Mouse (Mus musculus): Measurements from ENCODE around the gene 1700021F05Rik. TPM values are rescaled to one million over a fixed set of nuclear protein-coding genes. Genes with fewer than 3 reads are reported as not detected.

Gene 1700021F05Rik
- polyA plus RNA-seq, 1 experiment from 2014 or later, result 55.6 TPM

DNA sequence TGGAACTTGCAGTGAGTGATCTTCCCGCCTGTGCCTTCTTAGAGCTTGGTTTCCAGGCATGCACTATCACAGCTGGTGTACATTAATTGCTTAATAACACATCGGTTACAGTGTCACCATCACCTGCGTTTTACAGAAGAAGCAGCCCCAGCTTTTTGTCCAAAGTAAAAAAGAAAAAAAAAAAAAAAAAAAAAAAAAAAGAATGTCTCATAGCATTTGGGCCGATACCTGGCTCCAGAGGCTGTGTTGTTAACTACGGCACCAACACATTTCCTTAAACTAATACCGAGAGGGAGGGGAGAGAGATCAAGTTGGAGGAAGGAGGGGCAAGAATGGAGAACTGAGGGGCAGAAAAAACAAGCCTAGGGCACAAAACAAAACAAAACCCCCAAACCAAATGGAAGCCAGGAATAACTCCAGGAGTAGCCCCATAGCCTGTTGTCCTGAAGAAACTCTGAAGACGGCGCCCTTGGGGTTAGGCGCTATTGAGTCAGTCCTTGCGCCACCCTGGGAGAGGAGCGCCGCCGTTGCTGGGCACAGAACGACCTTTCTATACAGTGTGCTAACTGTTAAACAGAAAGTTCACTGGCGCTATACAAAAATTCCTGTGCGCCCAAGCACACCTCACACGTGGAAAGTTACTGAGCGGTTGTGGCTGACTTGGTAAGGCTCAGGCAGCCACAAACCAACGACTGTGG, 36.7 kb upstream of the 1700021F05Rik start:
- Histone ChIP-seq H3K9ac (replicated peaks) (peak overlapping the region; percentile 97), H3K4me3 (replicated peaks) (peak overlapping the region; percentile 85), H3K9me3 (peaks cover 7% of the 10 kb centered on the region; the same call in 1 of the 2 replicates), H3K4me1 (replicated peaks) (peaks cover 17% of the 10 kb centered on the region), H3K27me3 (no peaks in the 10 kb centered on the region), H3K27ac (peak overlapping the region; percentile 100), H3K4me2 (peak overlapping the region; percentile 74), H3K36me3 (peaks cover 13% of the 10 kb centered on the region)
- peak; percentile 33; the same call in 1 of the 2 replicates for ATAC-seq (ENCODE audit: insufficient number of reproducible peaks, insufficient read depth, low FRiP score, low TSS enrichment, low read depth)
- 8% methylated on average over 19 of the region's 19 CpGs for WGBS

DNA sequence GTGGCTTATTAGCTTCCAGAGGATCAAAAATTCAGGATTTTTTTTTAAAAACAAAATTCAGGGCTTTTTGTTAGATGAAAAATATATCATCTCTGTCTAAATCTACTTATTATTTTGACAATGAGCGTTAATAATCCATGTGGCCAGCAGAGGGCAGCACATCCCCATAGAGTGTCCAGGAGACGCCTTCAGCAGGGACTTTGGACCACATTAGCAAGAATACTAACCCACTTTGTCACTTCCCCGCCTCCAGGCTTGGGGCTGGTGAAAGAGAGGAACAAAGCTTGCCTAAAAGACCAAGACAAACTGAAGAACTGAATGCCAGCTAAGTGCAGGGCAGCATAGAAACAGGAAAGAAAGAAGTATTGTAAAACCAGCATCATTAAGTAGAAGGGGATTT, 34.2 kb upstream of the 1700021F05Rik start:
- no peaks in the 10 kb centered on the region for H3K27me3 ChIP-seq
- H3K9me3 ChIP-seq, result peaks cover 11% of the 10 kb centered on the region; the same call in 1 of the 2 replicates
- no peak overlapping the region for H3K4me2 ChIP-seq
- 3% methylated on average over 3 of the region's 3 CpGs for WGBS
- no peak overlapping the region for H3K9ac ChIP-seq (replicated peaks)
- H3K27ac ChIP-seq, result no peak overlapping the region
- no peaks in the 10 kb centered on the region for H3K36me3 ChIP-seq
- peaks cover 14% of the 10 kb centered on the region for H3K4me1 ChIP-seq (replicated peaks)
- ATAC-seq (ENCODE audit: insufficient number of reproducible peaks, insufficient read depth, low FRiP score, low TSS enrichment, low read depth), result no peak
- no peak overlapping the region for H3K4me3 ChIP-seq (replicated peaks)

- peaks cover 11% of the 10 kb centered on the region; the same call in 1 of the 2 replicates for H3K9me3 ChIP-seq
- no peaks in the 10 kb centered on the region for H3K36me3 ChIP-seq
- no peaks in the 10 kb centered on the region for H3K27me3 ChIP-seq
- WGBS, result 78% methylated on average over 2 of the region's 2 CpGs
- no peak overlapping the region for H3K4me2 ChIP-seq
- no peak overlapping the region for H3K27ac ChIP-seq
- H3K4me3 ChIP-seq (replicated peaks), result no peak overlapping the region
- no peak overlapping the region for H3K9ac ChIP-seq (replicated peaks)
- H3K4me1 ChIP-seq (replicated peaks), result peaks cover 14% of the 10 kb centered on the region
- ATAC-seq (ENCODE audit: insufficient number of reproducible peaks, insufficient read depth, low FRiP score, low TSS enrichment, low read depth), result no peak
These were observed 33.6 kb upstream of the 1700021F05Rik start for GRCm38 (mm10) chr10:43574352-43574751.

DNA sequence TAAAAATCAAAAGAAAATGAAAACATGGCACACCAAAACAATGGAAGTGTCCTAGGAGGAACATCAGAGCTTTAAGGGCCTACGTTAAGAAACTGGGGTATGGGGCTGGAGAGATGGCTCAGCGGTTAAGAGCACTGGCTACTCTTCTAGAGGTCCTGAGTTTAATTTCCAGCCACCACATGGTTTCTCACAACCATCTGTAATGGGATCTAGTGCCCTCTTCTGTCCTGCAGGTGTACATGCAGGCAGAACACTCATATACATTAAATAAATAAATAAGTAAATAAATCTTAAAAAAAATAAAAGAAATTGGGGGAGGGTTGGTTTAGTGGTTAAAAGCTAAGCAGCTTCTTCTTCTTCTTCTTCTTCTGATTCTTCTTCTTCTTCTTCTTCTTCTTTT, 20.5 kb upstream of the 1700021F05Rik start:
- WGBS, result 90% methylated on average over 2 of the region's 2 CpGs
- ATAC-seq (ENCODE audit: insufficient number of reproducible peaks, insufficient read depth, low FRiP score, low TSS enrichment, low read depth), result no peak
- Histone ChIP-seq H3K9ac (replicated peaks) (no peak overlapping the region), H3K9me3 (no peaks in the 10 kb centered on the region), H3K4me1 (replicated peaks) (no peaks in the 10 kb centered on the region), H3K4me3 (replicated peaks) (no peak overlapping the region), H3K27ac (no peak overlapping the region), H3K27me3 (no peaks in the 10 kb centered on the region), H3K4me2 (no peak overlapping the region), H3K36me3 (no peaks in the 10 kb centered on the region)

DNA sequence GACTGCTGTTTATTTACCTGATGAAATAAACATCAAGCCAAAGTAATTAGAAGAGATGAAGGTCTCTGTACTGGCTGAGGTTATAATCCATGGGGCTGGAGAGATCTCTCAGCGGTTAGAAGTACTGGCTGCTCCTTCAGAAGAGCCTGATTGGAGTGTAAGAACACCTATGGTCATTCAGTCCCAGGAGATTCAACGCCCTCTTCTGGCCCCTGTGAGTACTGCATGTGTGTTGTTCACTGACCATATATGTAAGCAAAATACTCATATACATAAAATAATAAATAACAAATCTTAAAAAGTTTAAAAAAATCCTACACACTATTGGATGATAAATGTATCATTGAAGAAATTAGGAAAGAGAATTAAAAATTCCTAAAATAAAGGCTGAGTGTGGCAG, 20.0 kb upstream of the 1700021F05Rik start:
- WGBS, result 42% methylated on average over 2 of the region's 2 CpGs
- H3K9ac ChIP-seq (replicated peaks), result no peak overlapping the region
- H3K4me2 ChIP-seq, result no peak overlapping the region
- H3K4me1 ChIP-seq (replicated peaks), result no peaks in the 10 kb centered on the region
- H3K9me3 ChIP-seq, result no peaks in the 10 kb centered on the region
- no peak overlapping the region for H3K27ac ChIP-seq
- H3K36me3 ChIP-seq, result no peaks in the 10 kb centered on the region
- no peak overlapping the region for H3K4me3 ChIP-seq (replicated peaks)
- H3K27me3 ChIP-seq, result no peaks in the 10 kb centered on the region
- ATAC-seq (ENCODE audit: insufficient number of reproducible peaks, insufficient read depth, low FRiP score, low TSS enrichment, low read depth), result no peak

DNA sequence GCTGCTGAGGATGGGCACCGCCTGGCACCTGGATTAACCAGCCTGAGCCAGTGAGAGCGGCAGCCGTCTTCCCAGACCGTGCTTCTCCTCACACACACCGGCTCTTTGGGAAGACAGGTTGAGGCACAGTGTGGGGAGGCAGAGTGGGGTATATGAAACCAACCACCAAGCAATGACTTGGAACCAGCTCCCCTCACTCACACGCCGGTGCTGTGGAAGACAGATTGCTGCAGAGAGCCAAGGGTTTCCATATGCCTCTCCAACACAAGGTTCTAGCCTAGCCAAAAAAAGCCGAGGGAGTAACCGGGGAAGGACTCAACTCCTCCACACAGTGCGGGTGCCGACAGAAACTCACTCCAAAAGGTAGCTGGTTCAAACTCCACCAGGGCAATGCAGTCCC, 18.5 kb upstream of the 1700021F05Rik start:
- 76% methylated on average over 11 of the region's 11 CpGs for WGBS
- Histone ChIP-seq H3K27me3 (no peaks in the 10 kb centered on the region), H3K9ac (replicated peaks) (no peak overlapping the region), H3K4me1 (replicated peaks) (no peaks in the 10 kb centered on the region), H3K36me3 (no peaks in the 10 kb centered on the region), H3K9me3 (no peaks in the 10 kb centered on the region), H3K27ac (no peak overlapping the region), H3K4me2 (no peak overlapping the region), H3K4me3 (replicated peaks) (no peak overlapping the region)
- no peak for ATAC-seq (ENCODE audit: insufficient number of reproducible peaks, insufficient read depth, low FRiP score, low TSS enrichment, low read depth)

DNA sequence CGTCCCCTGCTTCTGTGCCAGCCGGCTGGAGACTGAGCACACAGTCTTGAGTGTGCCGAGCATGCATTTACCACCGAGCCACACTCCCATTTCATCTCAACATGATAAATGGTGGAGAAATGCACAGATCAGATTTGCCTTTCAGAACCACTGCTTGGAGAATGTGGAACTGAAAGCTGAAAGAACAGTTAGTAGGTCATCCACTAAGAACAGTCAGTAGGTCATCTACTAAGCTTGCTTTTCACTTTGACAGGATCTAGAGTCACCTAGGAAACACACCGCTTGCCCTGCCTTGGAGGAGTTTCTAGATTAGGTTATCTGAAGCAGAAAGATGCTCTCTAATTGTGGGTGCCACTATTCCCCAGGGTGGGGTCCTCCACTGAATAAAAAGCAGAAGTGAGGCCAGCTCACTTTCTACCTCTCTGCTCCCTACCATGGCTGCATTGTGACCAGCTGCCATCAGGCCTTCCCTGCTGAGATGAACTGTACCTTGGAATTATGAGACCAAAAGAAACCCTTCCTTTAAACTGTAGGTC, 16.9 kb upstream of the 1700021F05Rik start:
- Histone ChIP-seq H3K4me1 (replicated peaks) (no peaks in the 10 kb centered on the region), H3K36me3 (no peaks in the 10 kb centered on the region), H3K27ac (no peak overlapping the region), H3K9ac (replicated peaks) (no peak overlapping the region), H3K9me3 (0 out of 2 replicates have a peak, but pooled peaks cover 6% of the 10 kb centered on the region), H3K27me3 (no peaks in the 10 kb centered on the region), H3K4me2 (no peak overlapping the region), H3K4me3 (replicated peaks) (no peak overlapping the region)
- 88% methylated on average over 5 of the region's 5 CpGs for WGBS
- no peak for ATAC-seq (ENCODE audit: insufficient number of reproducible peaks, insufficient read depth, low FRiP score, low TSS enrichment, low read depth)

- WGBS, result 13% methylated on average over 3 of the region's 3 CpGs
- H3K9ac ChIP-seq (replicated peaks), result no peak overlapping the region
- no peak overlapping the region for H3K4me3 ChIP-seq (replicated peaks)
- H3K4me2 ChIP-seq, result no peak overlapping the region
- no peaks in the 10 kb centered on the region for H3K36me3 ChIP-seq
- 0 out of 2 replicates have a peak, but pooled peaks cover 6% of the 10 kb centered on the region for H3K9me3 ChIP-seq
- no peaks in the 10 kb centered on the region for H3K27me3 ChIP-seq
- no peak overlapping the region for H3K27ac ChIP-seq
- no peak for ATAC-seq (ENCODE audit: insufficient number of reproducible peaks, insufficient read depth, low FRiP score, low TSS enrichment, low read depth)
- 0 out of 2 replicates have a peak, but pooled peaks cover 4% of the 10 kb centered on the region for H3K4me1 ChIP-seq (replicated peaks)
These were observed 10.6 kb upstream of the 1700021F05Rik start for GRCm38 (mm10) chr10:43551388-43551787.

DNA sequence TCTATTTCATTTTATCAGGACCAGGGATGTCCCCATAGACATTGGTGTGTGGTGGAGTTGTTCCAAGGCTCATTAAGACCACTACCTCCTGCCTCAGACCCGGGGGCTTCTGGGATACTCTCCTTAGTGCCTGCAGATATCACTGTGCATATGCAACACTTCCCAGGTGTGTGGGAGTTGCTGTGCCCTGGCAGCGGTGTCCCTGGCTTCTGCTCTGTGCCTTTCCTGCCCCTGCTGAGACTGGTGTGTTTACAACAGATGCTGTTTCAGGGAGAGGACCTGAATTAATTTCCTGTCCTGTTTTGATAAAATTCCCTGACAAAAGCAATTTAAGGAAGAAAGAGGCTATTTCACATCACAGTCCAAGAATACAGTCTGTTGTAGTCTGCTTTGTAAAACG, 10.1 kb upstream of the 1700021F05Rik start:
- Histone ChIP-seq H3K4me3 (replicated peaks) (no peak overlapping the region), H3K27ac (no peak overlapping the region), H3K9ac (replicated peaks) (no peak overlapping the region), H3K4me1 (replicated peaks) (0 out of 2 replicates have a peak, but pooled peaks cover 4% of the 10 kb centered on the region), H3K36me3 (no peaks in the 10 kb centered on the region), H3K27me3 (no peaks in the 10 kb centered on the region), H3K4me2 (no peak overlapping the region), H3K9me3 (0 out of 2 replicates have a peak, but pooled peaks cover 6% of the 10 kb centered on the region)
- ATAC-seq (ENCODE audit: insufficient number of reproducible peaks, insufficient read depth, low FRiP score, low TSS enrichment, low read depth), result no peak
- 17% methylated on average over 3 of the region's 3 CpGs for WGBS

DNA sequence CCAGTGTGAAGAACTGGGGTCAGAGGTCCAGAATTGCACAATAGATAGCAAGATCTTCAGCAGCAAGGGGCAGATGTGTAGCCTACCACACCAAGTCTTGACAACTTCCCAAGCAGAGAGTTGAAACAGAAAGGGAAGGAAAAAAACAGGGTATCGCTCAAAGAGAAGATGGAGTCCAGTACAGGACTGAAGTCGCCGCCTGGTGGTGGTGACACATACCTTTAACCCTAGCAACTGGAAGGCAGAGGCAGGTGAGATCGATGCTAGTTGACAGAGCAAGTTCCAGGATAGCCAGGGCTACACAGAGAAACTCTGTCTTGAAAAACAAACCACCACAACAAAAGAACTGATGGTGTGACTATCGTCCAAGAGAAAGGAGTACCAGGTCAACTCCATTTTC, 8.6 kb upstream of the 1700021F05Rik start:
- H3K4me3 ChIP-seq (replicated peaks), result no peak overlapping the region
- H3K36me3 ChIP-seq, result no peaks in the 10 kb centered on the region
- ATAC-seq (ENCODE audit: insufficient number of reproducible peaks, insufficient read depth, low FRiP score, low TSS enrichment, low read depth), result no peak
- 0 out of 2 replicates have a peak, but pooled peaks cover 4% of the 10 kb centered on the region for H3K4me1 ChIP-seq (replicated peaks)
- no peak overlapping the region for H3K9ac ChIP-seq (replicated peaks)
- H3K27me3 ChIP-seq, result no peaks in the 10 kb centered on the region
- H3K4me2 ChIP-seq, result no peak overlapping the region
- H3K9me3 ChIP-seq, result 0 out of 2 replicates have a peak, but pooled peaks cover 6% of the 10 kb centered on the region
- no peak overlapping the region for H3K27ac ChIP-seq
- 60% methylated on average over 5 of the region's 5 CpGs for WGBS

GRCm38 (mm10) chr10:43541153-43541544, 355 bp upstream of the 1700021F05Rik start:
- WGBS, result 47% methylated on average over 8 of the region's 8 CpGs
- Histone ChIP-seq H3K27me3 (no peaks in the 10 kb centered on the region), H3K4me1 (replicated peaks) (peaks cover 8% of the 10 kb centered on the region), H3K9ac (replicated peaks) (no peak overlapping the region; the same call in 1 of the 2 replicates), H3K36me3 (peaks cover 4% of the 10 kb centered on the region; the same call in 1 of the 2 replicates), H3K27ac (no peak overlapping the region), H3K4me3 (replicated peaks) (peak overlapping the region; percentile 78), H3K4me2 (peak overlapping the region; percentile 37), H3K9me3 (no peaks in the 10 kb centered on the region)
- ATAC-seq (ENCODE audit: insufficient number of reproducible peaks, insufficient read depth, low FRiP score, low TSS enrichment, low read depth), result 0 out of 2 replicates have a peak, but pooled peaks have one; percentile 2
